Mouse (Mus musculus) liver (tissue): Measurements from ENCODE around the gene Ticam1.

Experiments used
- DNase-seq: peaks from one replicate; pipeline ENCODE4 v3.0.0-alpha.2; 2020; ENCODE audit warnings: mixed read lengths

Gene Ticam1

DNA sequence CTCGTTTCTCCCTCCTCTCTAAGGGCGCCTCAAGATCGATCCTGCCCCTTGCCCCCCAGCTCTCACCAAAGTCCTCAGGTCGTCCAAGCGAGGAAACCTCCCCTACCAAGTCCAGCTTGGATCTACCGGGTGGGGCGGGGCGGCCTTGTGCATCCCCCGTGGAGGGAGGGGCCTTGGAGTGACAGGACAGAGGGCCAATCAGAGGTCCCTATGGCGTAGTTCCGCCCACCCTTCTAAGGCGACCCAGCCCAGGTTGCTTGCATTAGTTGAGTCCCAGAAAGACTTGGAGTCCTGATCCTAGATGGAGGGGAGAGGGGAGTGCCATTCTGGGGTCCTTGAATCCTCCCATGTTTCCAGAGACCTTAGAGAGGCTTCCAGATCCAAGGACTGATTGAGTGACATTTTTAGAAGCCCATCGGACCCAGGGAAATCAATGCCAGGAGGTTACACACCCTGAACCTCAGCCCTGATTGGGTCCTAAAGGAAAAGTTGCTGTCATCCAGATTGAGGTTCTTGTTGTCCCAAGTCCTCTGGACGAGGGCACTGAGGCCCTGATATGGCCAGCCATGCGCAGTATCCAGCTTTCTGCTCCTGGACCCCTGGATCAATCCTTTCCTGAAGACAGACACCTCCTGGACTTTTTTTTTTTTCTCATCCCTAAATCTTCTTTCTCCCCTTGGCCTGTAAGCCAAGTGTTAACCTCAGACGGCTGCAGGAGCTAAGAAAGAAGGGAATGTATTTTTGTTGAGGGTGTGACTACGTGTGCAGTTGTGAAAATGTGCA lies 14.0 kb upstream of the Ticam1 start:
- peak; percentile 96 for DNase-seq

DNA sequence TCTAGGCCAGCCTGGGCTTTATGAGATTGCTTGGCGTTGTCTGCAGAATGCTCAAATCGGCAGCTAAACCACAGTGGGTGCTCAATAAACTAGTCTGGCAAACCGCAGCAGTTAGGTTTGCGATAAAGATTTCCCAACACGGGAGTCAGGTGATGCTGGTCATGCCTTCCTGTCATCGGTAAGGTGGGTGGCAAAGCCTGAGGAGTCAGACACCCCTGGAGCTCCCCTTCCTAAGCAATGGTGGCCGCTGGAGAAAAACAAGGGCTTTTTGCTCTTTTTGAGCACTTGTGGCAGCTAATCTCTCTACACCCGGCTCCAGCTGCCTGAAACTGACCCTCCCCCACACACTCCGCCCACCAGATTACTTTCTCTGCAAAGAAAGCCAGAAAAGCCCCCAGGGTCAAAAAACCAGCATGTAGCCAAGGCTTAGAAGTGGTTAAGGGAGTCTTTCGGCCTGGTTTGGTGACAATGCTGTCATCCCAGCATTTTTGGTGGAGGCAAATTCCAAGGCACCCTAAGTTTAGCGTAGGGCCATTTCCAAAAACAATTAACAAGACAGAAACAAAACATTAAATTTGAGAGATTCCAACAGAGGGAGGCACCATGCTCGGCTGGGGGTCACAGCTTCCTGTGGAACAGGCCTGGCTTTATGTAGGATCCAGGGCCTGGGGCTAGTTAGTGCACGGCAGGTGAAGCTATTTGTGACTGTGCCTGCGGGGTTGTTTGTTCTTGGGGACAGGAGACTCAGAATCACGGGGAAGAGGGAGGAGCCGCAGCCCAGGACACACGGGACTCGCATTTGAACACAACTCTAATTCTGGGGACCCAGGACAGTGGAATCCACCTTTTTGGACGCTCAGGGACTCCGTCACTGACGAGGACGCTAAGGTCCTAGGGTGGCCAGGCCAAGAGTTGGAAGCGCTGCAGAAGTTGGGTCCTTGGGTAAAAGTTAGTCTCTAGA lies 13.1 kb upstream of the Ticam1 start:
- DNase-seq, result peak; percentile 76

DNA sequence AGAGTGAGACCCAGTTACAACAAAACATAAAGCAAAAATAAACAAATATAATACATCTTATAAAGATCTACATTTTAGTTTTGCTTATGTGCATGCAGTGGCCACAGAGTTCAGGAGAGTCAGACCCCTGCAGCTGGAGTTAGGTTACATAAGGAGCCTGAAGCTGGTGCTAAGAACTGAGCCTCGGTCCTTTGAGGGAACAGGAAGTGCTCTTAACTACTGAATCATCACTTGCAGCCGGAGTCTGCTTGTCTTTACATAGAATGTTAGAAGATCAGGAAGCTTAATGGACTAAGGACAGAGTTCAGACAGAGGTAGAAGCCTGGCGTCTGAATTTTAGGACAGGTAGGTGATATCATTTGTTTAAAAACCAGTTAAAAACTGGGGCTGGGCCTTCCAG lies 12.3 kb upstream of the Ticam1 start:
- DNase-seq, result no peak

DNA sequence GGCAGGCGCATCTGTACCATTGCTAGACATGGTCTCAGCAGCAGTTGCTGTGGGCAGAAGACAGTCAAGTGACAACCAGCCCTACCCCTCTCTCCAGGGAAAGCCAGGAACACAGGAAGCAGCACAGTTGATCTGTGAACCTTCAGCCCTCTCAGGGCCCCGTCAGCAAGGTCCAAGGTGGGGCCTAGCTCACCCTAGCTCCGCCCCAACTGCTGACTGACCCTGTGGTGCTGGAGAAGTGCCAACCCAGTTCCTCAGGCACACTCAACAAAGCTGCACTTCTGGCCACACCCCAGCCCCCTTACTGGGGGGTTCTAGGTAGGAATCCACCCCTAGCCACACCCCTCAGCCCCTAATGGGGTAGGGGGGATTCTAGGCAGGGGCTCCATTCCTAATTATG lies 11.2 kb upstream of the Ticam1 start:
- DNase-seq, result peak; percentile 84

DNA sequence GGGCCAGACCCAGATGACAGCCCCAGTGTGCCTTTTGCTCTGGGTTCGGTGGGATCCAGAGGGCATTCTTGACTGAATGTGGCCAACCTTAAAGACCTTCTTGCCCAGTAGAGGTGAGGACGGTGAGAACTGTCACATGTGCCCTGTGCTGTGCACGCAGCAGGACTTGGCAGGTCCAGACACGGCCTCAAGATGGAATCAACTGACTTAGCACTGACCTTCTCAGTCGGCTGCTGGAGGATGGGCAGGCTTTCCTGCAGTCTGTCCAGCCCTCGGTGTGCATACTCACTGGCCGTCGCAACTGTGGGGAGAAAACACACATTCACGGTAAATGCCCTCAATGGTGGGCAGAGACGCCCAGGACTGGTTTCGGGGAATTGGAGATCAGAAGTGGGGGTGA lies 9.4 kb upstream of the Ticam1 start:
- DNase-seq, result no peak

DNA sequence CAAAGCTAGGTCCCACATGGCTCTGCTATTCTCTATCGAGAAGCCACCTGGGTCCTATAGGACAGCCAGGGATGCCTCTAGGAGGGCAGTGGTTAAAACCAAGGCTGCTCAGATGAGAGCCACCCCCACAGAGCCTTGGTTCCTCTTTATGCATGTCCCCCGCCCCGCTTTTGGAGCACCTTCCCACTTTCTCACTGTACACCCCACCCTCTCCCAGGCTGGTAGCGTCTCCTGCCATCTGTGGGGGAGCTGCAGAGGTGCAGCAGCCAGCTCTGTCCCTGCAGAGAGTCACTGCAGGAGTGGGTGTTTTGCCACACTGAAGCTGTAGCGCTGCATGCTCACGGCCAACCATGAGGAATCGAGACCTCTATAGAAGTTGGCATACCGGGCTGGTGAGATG lies 6.7 kb upstream of the Ticam1 start:
- no peak for DNase-seq

DNA sequence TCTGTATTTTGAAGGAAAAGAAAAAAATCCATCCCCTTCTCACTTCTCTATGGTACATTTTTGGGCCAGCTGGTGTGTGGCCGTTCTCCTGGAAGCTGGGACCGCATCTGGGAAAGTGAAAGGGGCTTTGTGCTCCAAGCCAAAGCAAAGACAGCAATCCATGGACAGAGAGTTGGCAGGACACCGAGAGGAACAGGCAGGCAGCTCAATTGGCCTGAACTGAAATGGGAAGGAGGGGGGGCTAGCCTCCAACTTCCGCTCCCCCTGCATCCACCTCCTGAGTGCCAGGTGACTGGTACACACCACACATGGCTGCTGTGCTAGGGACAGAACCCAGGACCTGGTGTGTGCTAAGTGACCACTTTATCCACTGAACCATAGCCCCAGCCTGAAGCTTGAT lies 6.2 kb upstream of the Ticam1 start:
- no peak for DNase-seq

DNA sequence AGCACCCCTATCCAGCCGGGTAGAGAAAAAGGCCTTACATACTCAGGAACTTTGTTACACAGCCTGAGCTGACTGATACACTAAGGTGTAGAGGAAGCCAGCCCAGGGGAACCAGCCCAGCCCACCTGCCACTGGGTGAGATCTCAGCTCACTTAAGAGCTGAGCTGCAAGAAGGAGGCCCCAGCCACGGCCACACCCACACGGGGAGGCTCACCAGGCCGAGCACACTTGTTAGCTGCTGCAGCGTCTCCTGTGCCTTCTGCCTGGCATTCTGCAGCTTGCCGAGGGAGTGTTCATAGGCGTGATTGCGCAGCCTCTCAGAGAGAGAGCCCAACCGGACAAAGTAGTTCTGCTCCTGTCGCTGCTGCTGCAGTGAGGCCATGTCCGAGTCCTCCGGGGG lies 4.6 kb upstream of the Ticam1 start:
- peak; percentile 57 for DNase-seq

DNA sequence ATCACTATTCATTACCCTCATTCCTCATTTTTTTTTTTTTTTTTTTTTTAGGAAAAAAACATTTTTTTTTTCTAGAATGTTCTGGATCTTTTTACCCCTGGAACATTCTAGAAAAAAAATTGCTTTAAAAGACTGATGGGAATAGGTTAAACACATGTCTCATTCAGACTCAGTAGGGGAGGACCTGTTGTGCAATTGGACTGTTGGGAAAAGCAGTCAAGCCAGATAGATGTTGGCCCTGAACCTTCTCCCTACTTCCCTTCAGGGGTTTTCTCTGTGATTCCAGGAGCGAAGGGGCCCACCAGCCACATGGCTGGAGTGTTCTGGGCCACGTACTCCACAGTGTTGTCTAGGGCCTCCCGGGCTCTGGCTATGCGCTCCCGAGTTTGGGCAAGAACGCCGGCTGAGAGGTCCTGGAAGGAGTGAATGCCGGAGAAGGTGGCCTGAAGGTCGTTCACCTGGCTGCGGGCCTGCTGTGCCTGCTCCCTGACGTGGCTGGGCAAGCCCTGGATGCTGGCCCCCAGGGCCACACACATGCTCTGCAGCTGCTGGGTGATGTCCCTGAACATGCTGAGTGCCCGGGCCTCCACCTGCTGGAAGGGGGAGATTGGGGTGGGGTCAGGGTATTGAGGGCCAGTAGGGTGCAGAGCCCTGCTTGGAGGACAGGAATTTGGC lies 3.0 kb upstream of the Ticam1 start:
- no peak for DNase-seq

DNA sequence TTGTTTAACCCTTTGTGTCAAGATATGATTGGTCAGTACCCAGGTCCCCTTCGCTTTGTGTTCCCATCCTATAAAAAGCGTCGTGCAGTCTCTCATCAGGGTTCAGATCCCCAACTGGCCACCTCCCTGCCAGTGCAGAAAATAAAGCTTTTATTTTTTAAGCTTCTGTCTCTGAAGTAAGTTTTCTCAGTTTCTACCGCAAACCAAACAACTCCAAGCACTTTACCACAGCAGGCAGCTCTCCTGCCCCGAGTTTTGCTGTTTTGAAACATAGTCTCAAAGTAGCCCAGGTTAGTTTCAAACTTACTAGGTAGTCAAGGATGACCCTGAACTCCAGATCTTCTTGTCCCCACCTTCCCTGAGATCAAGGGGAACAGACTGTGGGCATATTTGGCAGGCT lies 1.8 kb upstream of the Ticam1 start:
- DNase-seq, result no peak

DNA sequence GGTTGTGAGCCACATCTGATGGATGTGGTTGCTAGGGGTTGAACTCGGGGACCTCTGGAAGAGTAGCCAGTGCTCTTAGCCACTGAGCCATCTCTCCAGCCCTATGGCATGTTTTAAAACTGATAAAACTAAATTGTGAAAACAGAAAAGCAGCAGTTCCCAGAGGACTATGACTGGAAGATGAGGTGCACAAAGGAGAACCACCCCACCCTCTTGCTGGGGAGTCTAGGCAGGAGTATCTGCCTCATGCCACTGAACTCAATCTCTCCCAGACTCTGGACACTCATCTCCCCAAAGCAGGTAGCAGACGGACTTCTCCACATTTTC lies 944 bp upstream of the Ticam1 start:
- no peak for DNase-seq

DNA sequence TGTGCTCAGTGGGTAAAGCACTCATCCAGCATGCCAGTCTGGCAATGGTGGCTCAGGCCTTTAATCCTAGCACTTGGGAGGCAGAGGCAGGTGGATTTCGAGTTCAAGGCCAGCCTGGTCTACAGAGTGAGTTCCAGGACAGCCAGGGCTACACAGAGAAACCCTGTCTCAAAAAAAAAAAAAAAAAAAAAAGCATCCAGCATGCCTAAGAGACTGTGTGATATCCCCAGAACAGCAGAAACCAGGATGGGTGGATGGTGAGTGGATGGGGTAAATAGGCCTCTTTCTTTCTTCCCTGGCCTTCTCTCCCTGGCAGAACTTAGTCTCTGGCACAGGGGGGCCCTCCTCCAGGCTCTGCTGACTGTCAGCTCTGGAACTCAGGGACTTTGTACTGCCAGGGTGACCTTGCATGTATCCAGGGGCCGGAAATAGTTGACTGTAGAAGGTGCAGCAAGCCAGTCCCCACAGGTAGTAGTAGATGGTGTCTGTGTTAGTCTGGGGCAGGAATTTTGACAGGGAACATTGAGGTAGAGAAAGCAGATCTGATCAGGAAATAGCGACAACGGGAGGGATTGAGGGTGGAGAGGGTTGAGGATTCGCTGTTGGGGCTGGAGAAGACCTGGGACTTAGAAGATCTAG lies 625 bp downstream of the Ticam1 start:
- DNase-seq, result peak; percentile 58

DNA sequence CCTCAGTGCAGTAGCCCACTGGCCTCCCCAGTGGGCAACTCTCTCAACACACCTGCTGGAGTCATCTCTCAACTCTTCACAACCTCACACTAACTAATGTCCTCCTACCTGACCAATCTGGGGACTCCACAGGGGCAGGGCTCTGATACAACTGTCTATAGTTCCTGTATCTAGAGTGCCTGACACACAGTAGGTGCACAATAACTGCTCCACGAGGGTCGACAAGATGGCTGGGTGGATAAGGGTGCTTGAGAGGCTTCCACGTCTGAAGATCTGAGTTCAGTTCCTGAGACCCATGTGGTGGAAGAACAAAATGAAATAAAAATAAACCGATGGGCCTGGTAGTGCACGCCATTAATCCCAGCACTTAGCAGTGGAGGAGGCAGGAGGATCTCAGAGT lies 2.6 kb downstream of the Ticam1 start:
- DNase-seq, result no peak

DNA sequence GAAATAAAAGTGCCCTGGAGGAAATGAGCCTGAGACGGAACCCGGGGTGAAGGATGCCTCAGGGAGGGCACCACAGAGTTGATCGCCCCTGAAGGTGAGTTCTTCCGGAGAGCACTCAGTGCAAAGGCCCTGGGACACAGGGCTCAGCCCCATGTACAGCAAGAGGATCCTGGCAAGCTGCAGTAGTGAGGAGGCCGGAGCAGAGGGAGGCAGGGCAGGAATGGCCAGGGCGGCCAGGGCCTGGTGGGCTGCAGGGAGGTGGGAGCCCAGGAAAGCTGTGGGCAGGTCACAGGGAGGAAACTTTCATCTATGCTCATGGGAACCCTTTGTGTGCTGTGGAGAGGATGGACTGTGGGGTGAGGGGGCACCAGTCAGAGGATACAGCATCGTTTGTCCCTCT lies 3.1 kb downstream of the Ticam1 start:
- no peak for DNase-seq

DNA sequence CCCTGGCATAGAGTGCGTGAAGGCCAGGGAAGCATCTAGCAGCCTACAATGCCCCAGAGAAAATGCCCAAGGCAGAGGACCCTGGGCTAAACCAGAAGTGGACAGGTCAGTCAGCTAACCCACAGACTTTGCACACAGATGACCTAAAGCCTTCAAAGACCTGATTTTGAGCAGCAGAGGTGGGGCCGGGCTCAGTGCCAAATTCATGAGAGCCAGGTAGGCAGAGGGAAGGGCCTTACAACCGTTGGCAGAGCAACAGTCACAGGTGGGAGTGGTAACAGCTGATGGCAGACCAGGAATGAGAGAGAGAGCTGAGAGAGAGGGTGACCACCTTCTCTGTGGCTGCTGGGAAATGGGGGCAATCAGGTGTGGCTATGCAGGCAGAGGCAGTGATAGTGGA lies 3.9 kb downstream of the Ticam1 start:
- DNase-seq, result no peak

DNA sequence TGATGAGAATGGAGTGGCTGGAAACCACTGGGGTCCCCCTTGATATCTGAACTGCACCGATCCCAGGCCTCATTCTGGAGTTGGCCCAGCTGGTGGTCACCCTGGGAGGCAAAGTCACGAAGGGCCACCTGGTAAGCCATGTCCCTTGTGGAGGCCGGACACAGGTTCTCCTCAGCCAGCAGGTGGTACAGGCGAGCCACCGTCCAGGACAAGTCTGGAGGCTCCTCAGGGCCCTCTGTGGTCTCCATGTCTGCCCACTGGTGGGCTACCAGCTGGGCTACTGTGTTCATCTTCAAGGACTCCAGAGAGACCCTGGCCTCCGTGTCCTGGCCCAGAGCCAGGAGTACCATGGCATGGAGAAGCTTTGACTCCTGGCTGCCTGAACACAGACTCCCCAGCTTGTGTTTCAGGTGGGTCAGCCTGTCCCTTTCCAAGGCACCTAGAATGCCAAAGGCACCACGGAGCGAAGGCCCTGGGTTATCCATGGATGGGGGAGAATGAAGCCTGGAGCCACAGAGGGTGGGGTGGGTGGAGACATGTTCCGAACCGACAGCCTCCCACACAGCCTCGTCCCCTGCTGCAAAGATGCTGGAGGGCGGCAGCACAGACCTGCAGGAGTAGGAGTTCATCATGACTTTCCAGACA lies 4.9 kb downstream of the Ticam1 start:
- DNase-seq, result no peak

DNA sequence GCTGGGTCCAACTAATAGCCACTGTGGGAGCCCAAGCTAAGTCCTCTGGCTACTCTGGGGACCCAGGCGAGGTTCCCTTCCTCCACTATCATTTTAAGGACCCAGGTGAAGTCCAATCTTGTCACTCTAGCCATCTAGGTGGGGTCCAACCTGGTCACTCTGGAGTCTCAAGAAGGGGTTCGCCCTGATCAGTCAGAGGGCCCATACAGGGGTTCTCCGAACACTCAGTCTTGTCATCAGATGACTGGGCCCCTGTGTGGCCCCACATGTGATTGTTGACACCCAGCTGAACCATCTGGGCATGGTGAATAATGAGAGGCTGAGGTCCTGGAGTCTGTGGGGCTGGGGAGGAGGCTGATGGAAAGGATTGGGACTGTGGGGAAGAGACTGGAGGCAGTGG lies 6.8 kb downstream of the Ticam1 start:
- no peak for DNase-seq

DNA sequence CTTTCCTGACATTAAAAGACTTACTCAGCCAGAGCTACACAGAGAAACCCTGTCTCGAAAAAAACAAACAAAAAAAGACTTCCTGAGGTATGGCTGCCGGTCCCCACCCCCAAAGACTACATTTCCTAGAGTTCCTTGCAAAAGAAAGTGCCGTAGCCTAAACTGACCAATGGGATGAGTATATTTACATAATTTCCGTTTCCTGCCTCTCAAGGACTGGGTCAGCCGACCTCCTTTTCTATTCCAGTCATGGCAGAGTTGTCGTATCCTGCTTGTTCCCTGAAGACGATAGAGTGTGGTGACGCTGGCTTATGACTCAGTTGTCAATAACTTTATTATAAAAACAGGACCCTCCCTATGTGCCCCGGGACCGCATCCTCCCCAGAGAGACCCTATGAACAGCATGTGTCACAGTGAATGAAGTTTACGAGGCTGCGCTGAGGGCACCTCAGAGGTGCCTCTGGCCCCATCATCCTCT lies 7.4 kb downstream of the Ticam1 start:
- peak; percentile 51 for DNase-seq

DNA sequence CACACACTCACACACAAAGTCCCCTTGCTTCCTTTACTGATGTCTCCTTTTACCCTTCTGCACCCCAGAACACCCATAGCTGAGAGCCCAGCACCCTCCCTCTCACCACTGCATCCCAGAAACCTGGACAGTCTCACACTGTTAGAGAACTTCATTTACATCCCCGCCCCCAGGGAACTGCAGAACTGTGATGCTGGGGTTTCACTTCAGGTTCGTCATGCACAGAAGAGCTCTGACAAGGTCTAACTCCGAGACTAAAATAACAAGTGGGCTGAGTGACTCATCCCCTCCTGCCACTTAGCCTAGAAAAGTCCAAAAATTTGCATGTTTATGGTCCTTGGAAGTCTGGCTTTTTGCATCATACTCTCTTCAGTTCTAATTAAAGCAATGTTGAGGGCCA lies 10.3 kb downstream of the Ticam1 start:
- DNase-seq, result no peak

DNA sequence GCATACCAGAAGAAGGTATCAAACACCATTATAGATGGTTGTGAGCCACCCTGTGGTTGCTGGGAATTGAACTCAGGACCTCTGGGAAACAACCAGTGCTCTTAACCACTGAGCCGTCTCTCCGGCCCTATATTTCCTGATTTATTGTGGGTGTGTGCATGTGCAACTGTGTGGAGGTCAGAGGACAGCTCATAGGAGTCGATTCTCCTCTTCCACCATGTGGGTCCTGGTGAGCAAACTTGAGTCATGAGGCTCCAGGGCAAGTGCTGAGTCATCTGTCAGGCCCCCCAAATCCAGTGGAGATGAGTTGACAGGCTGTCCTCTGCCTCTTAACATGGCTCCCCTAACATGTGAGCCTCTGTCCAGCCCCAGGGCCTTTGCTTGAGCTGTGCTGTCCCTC lies 10.7 kb downstream of the Ticam1 start:
- no peak for DNase-seq

DNA sequence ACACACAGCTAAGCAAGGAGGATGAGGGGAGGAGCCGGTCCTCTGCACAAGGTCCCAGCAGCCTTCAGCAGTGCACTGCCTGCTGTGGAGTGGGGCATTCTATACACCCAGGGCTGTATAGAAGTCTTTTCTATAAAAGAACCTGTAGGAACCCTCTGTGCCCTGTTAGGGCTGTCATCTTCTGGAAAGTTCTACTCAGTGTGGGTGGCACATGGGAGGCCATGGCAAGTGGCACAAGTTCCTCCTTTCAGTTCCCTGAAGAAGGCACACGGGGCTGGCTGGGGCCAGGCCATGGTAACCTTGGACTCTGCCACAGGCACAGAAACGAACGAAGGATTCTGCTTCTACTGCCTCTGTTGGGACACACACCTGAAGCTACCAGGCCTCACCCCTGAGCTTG lies 11.6 kb downstream of the Ticam1 start:
- no peak for DNase-seq

DNA sequence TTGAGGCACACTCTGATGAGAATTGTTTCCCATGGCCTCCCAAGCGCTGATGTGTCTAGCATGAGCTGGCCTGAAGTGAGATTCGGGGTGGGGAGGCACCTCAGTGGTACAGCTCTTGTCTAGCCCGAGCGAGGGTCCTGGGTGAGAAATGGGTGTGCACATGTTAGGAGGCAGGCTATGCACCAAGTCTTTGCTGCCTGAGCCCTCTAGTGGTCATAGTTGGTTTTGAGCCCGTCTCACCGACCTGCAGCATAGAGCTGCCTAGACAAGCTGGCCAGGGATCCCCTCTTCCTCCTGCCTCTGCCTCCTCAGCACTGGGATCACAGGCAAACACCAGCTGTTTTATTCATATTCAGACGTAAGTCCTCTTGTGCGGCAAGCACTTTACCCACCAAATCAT lies 12.6 kb downstream of the Ticam1 start:
- DNase-seq, result peak; percentile 81
